Mouse (Mus musculus) A20 (cell line): ENCODE data around the gene Tbca.

Experiments used
- DNase-seq: peaks from one replicate; pipeline ENCODE4 v3.0.0-alpha.2; 2011; ENCODE audit warnings: low read depth, low spot score

The Tbca gene

DNA sequence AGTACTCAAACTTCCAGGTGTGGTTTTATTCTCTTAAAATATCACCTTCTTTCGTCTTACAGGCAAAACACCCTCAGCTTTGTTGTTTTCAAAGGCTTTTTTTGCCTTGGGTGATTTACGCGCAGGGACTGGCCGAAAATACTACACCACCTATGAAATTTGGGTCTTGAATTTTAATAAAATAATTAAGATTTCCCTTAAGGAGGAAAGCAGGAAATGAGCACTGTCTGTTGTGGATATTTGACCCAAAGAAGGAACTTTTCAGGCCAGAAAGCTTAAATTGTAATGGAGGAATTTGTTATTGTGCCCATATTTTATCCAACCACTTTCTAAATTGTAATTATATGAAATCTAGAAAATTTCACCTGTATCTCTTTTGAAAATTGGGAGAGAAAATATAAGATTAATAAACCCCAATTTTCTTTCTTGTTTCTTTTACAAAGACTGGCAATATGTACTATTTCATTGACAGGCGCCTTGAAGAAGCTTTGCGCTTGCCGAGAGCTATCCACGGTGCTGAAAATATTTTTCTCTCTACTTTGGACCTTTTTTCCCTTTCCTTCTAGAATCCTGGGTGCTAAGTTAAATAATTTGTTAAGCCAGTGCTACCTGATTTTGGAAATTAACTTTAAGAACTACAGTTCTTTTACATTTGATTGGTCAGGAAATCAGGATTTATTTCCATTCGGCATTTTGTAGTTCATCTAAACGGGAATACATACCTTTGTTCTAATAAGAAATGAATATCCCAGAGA, 89.5 kb downstream of the Tbca start:
- DNase-seq = no peak

DNA sequence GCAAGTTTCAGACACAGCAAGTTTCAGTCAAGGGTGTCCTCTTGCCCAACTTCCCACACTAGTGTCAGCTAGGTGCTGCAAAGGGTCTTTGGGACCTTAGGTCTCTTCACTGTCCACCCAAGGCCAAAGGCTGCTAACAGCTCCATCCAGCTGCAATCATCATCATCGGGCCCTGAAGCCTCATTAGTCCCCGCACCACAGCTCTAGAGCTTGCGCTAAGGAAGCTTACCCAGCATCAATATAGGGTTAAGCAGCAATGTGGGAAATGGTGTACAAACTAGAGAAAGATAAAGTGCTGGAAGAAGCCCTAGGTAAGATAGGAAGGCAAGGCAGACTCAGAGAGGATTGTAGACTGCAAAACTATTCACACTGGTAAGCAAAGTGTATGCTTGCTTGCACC, 92.5 kb downstream of the Tbca start:
- no peak for DNase-seq

DNA sequence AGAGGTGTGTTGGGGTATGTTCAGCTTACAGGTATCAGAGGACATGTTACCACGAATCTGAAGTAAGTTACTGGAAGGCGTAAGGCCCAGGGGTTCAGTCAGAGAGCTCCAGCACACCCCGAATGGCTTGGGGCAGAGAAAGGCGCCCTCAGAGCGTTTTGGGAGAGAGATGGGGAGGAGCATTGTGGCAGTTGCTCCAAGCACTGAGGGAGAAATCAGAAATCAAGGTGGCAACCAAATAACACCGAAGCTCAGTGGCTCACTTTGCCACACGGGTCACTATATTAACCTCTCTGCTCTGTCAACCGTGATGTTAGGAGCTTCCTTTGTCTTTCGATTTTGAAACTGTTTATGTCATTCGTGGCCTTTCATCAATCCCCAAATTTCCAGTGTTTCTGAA, 93.5 kb downstream of the Tbca start:
- no peak for DNase-seq

DNA sequence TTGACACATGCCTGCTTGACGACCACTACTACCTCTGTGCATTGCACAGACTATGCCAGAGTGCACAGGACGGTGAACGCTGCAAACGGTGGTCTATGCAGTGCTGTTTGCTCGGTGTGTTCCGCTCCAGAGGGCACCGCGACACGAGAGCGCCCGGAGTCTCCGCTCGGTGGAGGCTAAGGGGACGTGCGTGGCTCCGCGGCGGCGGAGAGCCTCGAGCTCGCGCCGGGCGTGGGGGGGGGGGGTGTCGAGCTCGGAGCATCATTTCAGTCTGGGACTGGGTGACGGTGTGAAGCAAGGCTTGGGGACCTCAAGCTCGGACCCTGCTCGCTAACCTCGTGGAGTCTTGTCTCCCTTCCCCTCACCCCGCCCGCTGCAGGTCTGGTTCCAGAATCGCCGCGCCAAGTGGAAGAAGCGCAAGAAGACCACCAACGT, 94.0 kb downstream of the Tbca start:
- DNase-seq = no peak

DNA sequence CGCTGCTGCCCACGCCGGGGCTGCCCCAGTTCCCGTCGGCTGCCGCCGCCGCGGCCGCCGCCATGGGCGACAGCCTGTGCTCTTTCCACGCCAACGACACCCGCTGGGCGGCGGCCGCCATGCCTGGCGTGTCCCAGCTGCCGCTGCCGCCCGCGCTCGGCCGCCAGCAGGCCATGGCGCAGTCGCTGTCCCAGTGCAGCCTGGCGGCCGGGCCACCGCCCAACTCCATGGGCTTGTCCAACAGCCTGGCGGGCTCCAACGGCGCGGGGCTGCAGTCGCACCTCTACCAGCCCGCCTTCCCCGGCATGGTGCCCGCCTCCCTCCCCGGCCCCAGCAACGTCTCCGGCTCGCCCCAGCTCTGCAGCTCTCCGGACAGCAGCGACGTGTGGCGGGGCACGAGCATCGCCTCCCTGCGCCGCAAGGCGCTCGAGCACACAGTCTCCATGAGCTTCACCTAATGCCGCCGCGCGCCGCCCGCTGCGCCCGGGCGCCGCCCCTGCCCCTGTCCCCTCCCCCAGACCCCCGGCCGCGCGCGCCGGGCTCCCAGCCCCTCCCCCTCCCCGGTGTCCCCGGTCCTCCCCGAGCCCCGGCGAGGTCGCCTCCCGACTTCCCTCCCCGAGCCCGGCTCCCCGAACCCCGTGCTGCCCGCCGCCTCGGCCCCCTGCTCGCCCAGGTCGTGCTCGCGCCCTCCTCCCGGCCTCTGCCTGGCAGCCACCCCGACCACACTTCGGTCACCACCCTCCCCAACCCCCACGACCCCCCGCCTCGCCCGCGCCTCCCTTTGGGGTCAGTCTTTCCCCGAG, 94.7 kb downstream of the Tbca start:
- DNase-seq = no peak

DNA sequence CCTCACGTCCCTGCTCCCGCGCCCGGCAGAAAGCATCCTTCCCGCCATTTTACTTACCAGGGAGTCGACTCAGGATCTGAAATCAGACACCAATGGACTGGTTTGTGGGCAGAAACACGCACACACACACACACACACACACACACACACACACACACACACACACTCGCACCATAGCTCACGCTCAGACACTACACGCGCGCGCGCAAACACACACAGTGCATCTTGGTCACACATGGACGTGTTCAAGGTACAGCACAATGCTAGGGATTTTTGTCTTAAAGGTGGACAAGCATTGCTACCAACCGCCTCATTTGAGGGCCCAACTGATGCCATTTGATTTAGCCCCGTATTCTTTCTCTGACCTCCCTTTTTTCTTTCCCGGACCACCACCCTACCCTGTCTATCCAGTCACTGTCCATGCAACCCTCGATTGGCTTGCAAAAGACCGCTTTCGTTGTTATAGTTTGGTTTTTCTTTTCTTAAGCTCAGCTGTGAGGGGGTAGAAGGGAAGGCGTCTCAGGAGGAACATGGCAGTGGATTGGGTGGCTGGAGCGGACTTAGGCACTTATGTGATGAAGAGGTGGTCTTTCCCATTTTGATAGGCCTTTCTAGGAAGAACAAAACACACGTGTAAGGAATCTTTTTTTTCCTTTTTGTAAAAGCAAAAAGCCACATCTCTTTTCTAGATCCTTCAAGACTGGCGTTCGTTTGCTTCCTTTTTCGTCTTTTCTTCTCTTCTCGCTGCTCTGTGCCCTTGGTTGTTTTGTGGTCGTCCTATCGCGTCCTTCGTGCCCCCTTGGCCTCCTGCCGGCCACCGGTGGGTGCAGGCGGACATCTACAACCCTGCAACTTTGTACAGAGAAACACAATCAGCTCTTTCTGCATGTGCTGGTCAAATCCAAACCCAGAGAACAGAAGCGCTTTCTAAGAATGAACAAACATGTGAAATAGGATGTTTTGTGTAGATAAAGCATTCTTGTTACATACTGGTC, 95.6 kb downstream of the Tbca start:
- DNase-seq = no peak

DNA sequence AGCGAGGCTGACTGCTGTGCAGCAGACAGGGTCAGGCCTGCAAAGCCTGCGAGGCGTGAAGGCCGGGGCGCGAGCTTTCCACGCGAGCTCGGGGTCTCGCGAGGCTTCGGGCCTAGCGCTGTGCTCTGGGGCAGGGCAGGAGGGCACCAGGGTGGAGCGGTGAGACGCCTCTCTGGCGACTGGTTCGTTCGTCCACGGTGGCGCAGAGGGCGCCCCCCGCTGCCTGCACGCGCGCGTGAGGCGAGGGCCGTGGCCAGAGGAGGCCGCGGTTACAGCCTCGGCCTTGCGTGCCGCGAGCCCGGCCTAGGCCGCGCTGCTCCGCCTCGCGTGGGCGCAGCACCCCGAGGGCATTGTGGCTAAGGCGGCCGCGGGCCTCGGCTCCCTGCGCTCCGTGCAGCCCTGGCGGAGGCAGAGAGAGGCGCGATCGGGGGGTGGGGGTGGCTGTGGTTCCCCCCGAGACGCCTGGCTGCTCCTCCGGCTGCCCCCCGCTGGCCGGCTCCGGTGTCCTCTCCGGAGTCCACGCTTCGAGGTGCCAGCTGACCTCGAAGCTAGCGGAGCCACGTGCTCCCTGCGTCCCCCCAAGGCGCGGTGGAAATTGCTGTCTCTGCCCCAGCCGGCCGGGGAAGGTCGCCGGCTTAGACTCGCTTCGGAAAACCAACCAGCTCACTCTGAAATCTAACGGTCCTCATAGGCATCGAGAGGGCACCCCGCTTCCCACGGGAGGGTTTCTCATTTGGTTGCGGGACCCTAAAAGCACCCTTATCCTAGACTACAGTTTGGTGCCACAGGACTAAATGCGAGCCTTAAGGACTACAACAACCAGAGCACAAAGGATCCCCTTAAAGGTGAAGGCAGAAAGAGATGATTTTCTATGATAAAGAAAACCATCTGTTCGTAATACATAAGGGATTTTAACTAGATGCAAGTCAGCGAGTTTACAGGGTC, 96.9 kb downstream of the Tbca start:
- no peak for DNase-seq
